Mouse (Mus musculus) midbrain, embryonic 16.5 days (tissue): ENCODE data around the gene Rgs6. TPM values are rescaled to one million over a fixed set of nuclear protein-coding genes. Genes with fewer than 3 reads are reported as not detected.

ENCODE experiments used
- ATAC-seq: fragments of 200-750 bp; cut with Nextera tagmentation; 2 replicates; pipeline ENCODE4 v1.8.0; 2017; ENCODE audit warnings: moderate TSS enrichment
- H3K27ac ChIP-seq: fragments of 300-500 bp; sonication (generic); 2 replicates; pipeline ENCODE4 v1.5.1; 2014; ENCODE audit warnings: mild to moderate bottlenecking, low read length, mixed read lengths
- H3K27me3 ChIP-seq: fragments of 300-500 bp; sonication (generic); 2 replicates; pipeline ENCODE4 v1.6.1; 2014; ENCODE audit warnings: low read depth, low read length, mixed read lengths; ENCODE audit not compliant: control insufficient read depth, insufficient read depth
- H3K36me3 ChIP-seq: fragments of 300-500 bp; sonication (generic); 2 replicates; pipeline ENCODE4 v1.6.1; 2014; ENCODE audit warnings: mild to moderate bottlenecking, low read length, moderate library complexity, mixed read lengths; ENCODE audit not compliant: control insufficient read depth, insufficient read depth
- H3K4me1 ChIP-seq: fragments of 300-500 bp; sonication (generic); 2 replicates; pipeline ENCODE4 v1.6.1; 2014; ENCODE audit warnings: mild to moderate bottlenecking, low read length, mixed read lengths; ENCODE audit not compliant: control insufficient read depth, insufficient read depth
- H3K4me2 ChIP-seq: fragments of 300-500 bp; sonication (generic); 2 replicates; pipeline ENCODE4 v1.6.1; 2014; ENCODE audit warnings: mild to moderate bottlenecking, low read length, mixed read lengths
- H3K4me3 ChIP-seq: fragments of 300-500 bp; sonication (generic); 2 replicates; pipeline ENCODE4 v1.5.1; 2014; ENCODE audit warnings: low read depth, mild to moderate bottlenecking, low read length, moderate library complexity, mixed read lengths
- H3K9ac ChIP-seq: fragments of 300-500 bp; sonication (generic); 2 replicates; pipeline ENCODE4 v1.6.1; 2014; ENCODE audit warnings: low read depth, low read length, mixed read lengths
- H3K9me3 ChIP-seq: fragments of 300-500 bp; sonication (generic); replicated peaks from 2 replicates; pipeline ENCODE4 v1.6.1; 2014; ENCODE audit warnings: mild to moderate bottlenecking, low read length, mixed read lengths; ENCODE audit not compliant: control insufficient read depth, poor library complexity, severe bottlenecking
- WGBS: fragments of 180-500 bp; shearing (Covaris S2); extraction: QIAGEN DNeasy Blood & Tissue Kit; methylation state at CpG from one replicate; pipeline ENCODE4 v1.1.7; 2014; 5-methylcytosine and 5-hydroxymethylcytosine counted together
- polyA plus RNA-seq: library from polyadenylated mRNA; unstranded; fragments of >200 nt; fragmentation: Nextera tagmentation; extraction: Ambion mirVana; gene quantifications from 2 replicates; pipeline ENCODE4 v1.2.1, GENCODE M21; 2015

Rgs6 gene
- polyA plus RNA-seq, 1 experiment from 2014 or later = 17.9 TPM

GRCm38 (mm10) chr12:82616813-82617681 is 29.0 kb downstream of the Rgs6 start:
- H3K4me2 ChIP-seq = peak overlapping the region; percentile 82
- peak overlapping the region; percentile 5; the same call in 1 of the 2 replicates for H3K27ac ChIP-seq
- under 1% methylated on average over 83 of the region's 86 CpGs for WGBS

GRCm38 (mm10) chr12:82617682-82618370 is 29.7 kb downstream of the Rgs6 start:
- no peaks in the 10 kb centered on the region for H3K36me3 ChIP-seq
- H3K27me3 ChIP-seq = peaks cover 5% of the 10 kb centered on the region; the same call in 1 of the 2 replicates
- peak; percentile 59; the same call in 1 of the 2 replicates for ATAC-seq
- H3K4me2 ChIP-seq = peak overlapping the region; percentile 82
- H3K4me3 ChIP-seq = peak overlapping the region; percentile 63
- no peaks in the 10 kb centered on the region for H3K9me3 ChIP-seq
- 14% methylated on average over 20 of the region's 20 CpGs for WGBS
- peaks cover 7% of the 10 kb centered on the region for H3K4me1 ChIP-seq
- H3K27ac ChIP-seq = 0 out of 2 replicates have a peak overlapping the region, but pooled peaks have one; percentile 2
- peak overlapping the region; percentile 73 for H3K9ac ChIP-seq

More at GRCm38 (mm10) chr12:82616813-82617681, 29.0 kb downstream of the Rgs6 start:
- ATAC-seq = peak; percentile 87
- H3K36me3 ChIP-seq = no peaks in the 10 kb centered on the region
- peak overlapping the region; percentile 73 for H3K9ac ChIP-seq
- peaks cover 5% of the 10 kb centered on the region; the same call in 1 of the 2 replicates for H3K27me3 ChIP-seq
- H3K4me3 ChIP-seq = peak overlapping the region; percentile 63
- H3K9me3 ChIP-seq = no peaks in the 10 kb centered on the region
- H3K4me1 ChIP-seq = peaks cover 7% of the 10 kb centered on the region

GRCm38 (mm10) chr12:82640441-82640840 is 52.3 kb downstream of the Rgs6 start:
- no peak overlapping the region for H3K27ac ChIP-seq
- no peak for ATAC-seq
- H3K4me2 ChIP-seq = no peak overlapping the region
- H3K36me3 ChIP-seq = no peaks in the 10 kb centered on the region
- no peak overlapping the region for H3K9ac ChIP-seq
- H3K4me3 ChIP-seq = no peak overlapping the region
- no peaks in the 10 kb centered on the region for H3K9me3 ChIP-seq
- H3K27me3 ChIP-seq = no peaks in the 10 kb centered on the region
- WGBS = 93% methylated on average over 10 of the region's 10 CpGs
- H3K4me1 ChIP-seq = no peaks in the 10 kb centered on the region

GRCm38 (mm10) chr12:82647876-82648275 is 59.8 kb downstream of the Rgs6 start:
- WGBS = 94% methylated on average over 4 of the region's 4 CpGs
- Histone ChIP-seq H3K9me3 (no peaks in the 10 kb centered on the region), H3K36me3 (no peaks in the 10 kb centered on the region), H3K27me3 (no peaks in the 10 kb centered on the region), H3K9ac (no peak overlapping the region), H3K27ac (no peak overlapping the region), H3K4me2 (no peak overlapping the region), H3K4me3 (no peak overlapping the region), H3K4me1 (no peaks in the 10 kb centered on the region)
- no peak for ATAC-seq

GRCm38 (mm10) chr12:82649991-82650390 is 61.9 kb downstream of the Rgs6 start:
- WGBS = 55% methylated on average over 5 of the region's 5 CpGs
- no peak for ATAC-seq

GRCm38 (mm10) chr12:82664598-82664997 is 76.5 kb downstream of the Rgs6 start:
- Histone ChIP-seq H3K4me3 (no peak overlapping the region), H3K27me3 (no peaks in the 10 kb centered on the region), H3K36me3 (no peaks in the 10 kb centered on the region), H3K4me1 (no peaks in the 10 kb centered on the region), H3K4me2 (no peak overlapping the region), H3K9me3 (no peaks in the 10 kb centered on the region), H3K9ac (no peak overlapping the region), H3K27ac (no peak overlapping the region)
- 71% methylated on average over 7 of the region's 7 CpGs for WGBS
- no peak for ATAC-seq

More at GRCm38 (mm10) chr12:82649991-82650390, 61.9 kb downstream of the Rgs6 start:
- Histone ChIP-seq H3K9ac (no peak overlapping the region), H3K9me3 (no peaks in the 10 kb centered on the region), H3K36me3 (no peaks in the 10 kb centered on the region), H3K27me3 (no peaks in the 10 kb centered on the region), H3K27ac (no peak overlapping the region), H3K4me2 (no peak overlapping the region), H3K4me1 (no peaks in the 10 kb centered on the region), H3K4me3 (no peak overlapping the region)

- H3K4me1 ChIP-seq = no peaks in the 10 kb centered on the region
- no peak overlapping the region for H3K27ac ChIP-seq
- WGBS = 90% methylated on average over 3 of the region's 3 CpGs
- no peak overlapping the region for H3K4me2 ChIP-seq
- no peaks in the 10 kb centered on the region for H3K9me3 ChIP-seq
- H3K36me3 ChIP-seq = no peaks in the 10 kb centered on the region
- H3K4me3 ChIP-seq = no peak overlapping the region
- no peak for ATAC-seq
- no peaks in the 10 kb centered on the region for H3K27me3 ChIP-seq
- no peak overlapping the region for H3K9ac ChIP-seq
Observed at GRCm38 (mm10) chr12:82667441-82667840, 79.3 kb downstream of the Rgs6 start.

GRCm38 (mm10) chr12:82670201-82670737 is 82.2 kb downstream of the Rgs6 start:
- Histone ChIP-seq H3K36me3 (no peaks in the 10 kb centered on the region), H3K27me3 (no peaks in the 10 kb centered on the region), H3K4me2 (no peak overlapping the region), H3K4me1 (no peaks in the 10 kb centered on the region; the same call in 1 of the 2 replicates), H3K4me3 (no peak overlapping the region), H3K9me3 (no peaks in the 10 kb centered on the region), H3K9ac (no peak overlapping the region), H3K27ac (no peak overlapping the region)
- ATAC-seq = no peak
- WGBS = 72% methylated on average over 4 of the region's 4 CpGs
